Mouse (Mus musculus) forelimb bud, embryonic 11.5 days (tissue): Measurements from ENCODE around the gene Sh3d21.
"Not testable (repeated sequence)": the region's sequence is repeated elsewhere in the genome, so short reads cannot be mapped to it uniquely, and the experiment has no call there.

Experiments
- DNase-seq: peaks from one replicate; pipeline ENCODE4 v3.0.0-alpha.2; 2012; ENCODE audit warnings: low read depth, low spot score

Gene Sh3d21

GRCm38 (mm10) chr4:126168851-126169250, 5.6 kb upstream of the Sh3d21 start:
- no peak for DNase-seq

- DNase-seq: no peak
Measured at GRCm38 (mm10) chr4:126166084-126166483, 2.8 kb upstream of the Sh3d21 start.

GRCm38 (mm10) chr4:126165092-126165491, 1.8 kb upstream of the Sh3d21 start:
- not testable (repeated sequence) for DNase-seq

- no peak for DNase-seq
Measured at GRCm38 (mm10) chr4:126163685-126164084, 394 bp upstream of the Sh3d21 start.

DNA sequence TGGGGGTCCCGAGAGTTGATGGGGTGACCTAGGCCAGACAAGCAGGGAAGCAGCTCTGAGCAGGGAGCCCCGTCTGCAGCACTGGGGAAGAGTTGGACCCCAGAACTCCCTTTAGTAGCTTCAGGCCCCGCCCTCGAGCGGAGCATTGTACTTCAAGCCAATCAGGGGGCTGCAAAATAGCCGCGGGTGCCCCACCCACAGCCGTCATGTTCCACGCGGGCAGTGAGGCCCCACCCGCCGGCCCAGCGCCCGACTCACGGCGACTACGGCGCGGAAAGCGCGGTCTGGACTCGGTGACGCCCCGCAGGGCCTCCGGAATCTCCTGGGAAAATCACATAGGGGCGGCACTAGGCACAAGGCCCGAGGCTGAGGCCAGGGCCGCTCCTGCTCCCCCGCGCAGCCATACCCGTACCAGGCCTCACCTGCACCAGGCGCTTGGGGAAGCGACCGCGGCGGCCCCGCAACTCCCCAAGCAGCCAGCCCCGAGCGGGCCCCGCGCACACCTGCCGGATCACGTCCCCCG, 686 bp downstream of the Sh3d21 start:
- peak; percentile 75 for DNase-seq

- DNase-seq: no peak
Measured at GRCm38 (mm10) chr4:126161986-126162385, 1.3 kb downstream of the Sh3d21 start.

- no peak for DNase-seq
Measured at GRCm38 (mm10) chr4:126161456-126161855, 1.8 kb downstream of the Sh3d21 start.

GRCm38 (mm10) chr4:126160981-126161380, 2.3 kb downstream of the Sh3d21 start:
- no peak for DNase-seq

GRCm38 (mm10) chr4:126159455-126159854, 3.8 kb downstream of the Sh3d21 start:
- no peak for DNase-seq

DNA sequence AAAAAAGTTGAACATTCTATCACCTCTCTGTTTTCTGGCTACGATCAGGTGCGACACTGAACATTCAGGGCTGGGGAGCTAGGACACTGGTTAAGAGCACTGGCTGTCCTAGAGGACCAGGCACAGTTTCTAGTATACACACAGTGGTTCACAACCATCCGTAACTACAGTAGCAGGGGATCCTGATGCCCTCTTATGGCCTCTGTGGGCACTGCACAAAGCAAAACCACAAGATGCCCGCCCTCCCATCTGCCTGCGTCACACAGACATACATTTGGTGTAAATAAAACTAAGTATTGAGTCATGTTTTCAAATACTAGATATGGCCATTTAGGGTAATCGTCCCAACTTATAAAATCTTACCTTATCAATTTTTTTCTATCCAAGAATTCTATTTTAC, 5.7 kb downstream of the Sh3d21 start:
- DNase-seq: no peak

- DNase-seq: no peak
Measured at GRCm38 (mm10) chr4:126156617-126157016, 6.7 kb downstream of the Sh3d21 start.

GRCm38 (mm10) chr4:126155869-126156268, 7.4 kb downstream of the Sh3d21 start:
- no peak for DNase-seq

- no peak for DNase-seq
Measured at GRCm38 (mm10) chr4:126155183-126155582, 8.1 kb downstream of the Sh3d21 start.

GRCm38 (mm10) chr4:126152864-126153263, 10.4 kb downstream of the Sh3d21 start:
- DNase-seq: no peak

DNA sequence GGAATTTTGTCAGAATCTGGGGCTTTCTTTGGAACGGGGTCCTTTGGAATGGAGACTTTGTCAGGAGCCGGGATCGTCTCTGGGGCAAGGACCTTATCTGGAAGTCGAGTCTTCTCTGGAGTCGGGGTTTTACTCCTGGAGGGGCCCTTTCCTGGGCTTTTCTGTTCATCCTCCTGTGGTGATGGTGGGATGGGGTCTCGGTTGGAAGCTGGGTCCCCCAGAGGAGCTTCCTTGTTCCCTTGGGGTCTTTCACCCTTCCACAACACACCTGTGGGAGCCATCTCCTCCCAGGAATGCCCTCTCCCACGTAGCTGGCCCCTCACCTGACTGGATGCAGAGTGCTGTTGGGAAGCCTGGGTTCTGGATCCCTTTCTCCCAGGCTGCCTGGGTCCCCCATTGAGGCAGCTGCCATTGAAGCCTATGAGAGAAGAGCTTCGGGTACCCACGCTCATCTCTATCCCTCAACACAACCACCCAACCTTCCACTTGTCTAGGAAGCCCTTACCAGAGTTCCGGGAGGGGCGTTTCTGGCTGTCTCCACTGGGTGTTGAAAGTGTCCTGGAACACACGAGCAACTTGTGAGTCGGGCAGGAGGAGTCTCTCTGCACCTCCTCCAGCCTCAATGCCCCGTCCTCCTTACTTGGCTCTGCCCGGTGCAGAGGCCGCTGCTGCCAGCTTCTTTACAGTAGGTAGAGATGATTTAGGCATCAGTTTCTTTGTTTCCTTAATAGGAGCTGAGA, 11.4 kb downstream of the Sh3d21 start:
- DNase-seq: no peak

- no peak for DNase-seq
Measured at GRCm38 (mm10) chr4:126150949-126151320, 12.4 kb downstream of the Sh3d21 start.

GRCm38 (mm10) chr4:126150297-126150948, 12.9 kb downstream of the Sh3d21 start:
- peak; percentile 99 for DNase-seq

GRCm38 (mm10) chr4:126149798-126150197, 13.5 kb downstream of the Sh3d21 start:
- peak; percentile 55 for DNase-seq

- no peak for DNase-seq
Measured at GRCm38 (mm10) chr4:126149041-126149676, 14.1 kb downstream of the Sh3d21 start.

DNA sequence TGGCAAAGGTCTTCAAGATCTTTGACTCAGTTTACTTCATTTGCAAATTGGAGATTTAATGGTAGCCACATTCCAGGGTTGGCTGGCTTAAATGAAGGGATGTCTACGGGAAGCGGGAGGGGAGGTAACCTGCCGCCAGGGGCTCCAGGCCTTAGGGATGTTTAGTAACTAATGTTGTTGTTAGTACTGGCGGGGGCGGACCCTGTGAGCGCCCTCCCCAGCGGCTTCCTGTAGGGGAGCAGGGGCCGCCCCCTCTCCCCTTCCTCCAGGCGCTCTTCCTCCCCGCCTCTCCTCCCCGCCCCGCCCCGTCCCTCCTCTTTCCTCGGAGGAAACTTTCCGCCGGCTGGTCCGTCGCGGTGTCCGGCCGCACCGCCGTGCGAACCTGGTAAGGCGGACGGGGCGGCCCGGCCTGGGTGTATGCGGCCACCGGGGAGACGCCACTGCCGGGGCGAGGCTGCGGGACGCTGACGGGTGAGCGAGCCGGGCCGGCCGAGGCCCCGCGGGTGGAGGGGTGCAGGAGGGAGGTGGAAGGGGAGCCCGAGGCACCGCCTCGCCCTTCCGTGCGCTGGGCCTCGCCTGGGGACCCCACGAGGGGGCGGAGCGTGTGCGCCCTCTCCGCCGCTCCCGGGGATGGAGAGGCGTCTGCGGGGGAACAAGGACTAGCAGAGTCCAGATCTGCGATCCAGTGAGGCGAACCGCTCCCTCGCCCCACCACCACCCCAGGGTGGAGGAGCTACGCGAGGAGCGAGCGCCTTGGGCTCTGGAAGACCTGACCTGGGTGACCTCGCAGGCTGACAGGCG, 14.9 kb downstream of the Sh3d21 start:
- DNase-seq: peak; percentile 36

DNA sequence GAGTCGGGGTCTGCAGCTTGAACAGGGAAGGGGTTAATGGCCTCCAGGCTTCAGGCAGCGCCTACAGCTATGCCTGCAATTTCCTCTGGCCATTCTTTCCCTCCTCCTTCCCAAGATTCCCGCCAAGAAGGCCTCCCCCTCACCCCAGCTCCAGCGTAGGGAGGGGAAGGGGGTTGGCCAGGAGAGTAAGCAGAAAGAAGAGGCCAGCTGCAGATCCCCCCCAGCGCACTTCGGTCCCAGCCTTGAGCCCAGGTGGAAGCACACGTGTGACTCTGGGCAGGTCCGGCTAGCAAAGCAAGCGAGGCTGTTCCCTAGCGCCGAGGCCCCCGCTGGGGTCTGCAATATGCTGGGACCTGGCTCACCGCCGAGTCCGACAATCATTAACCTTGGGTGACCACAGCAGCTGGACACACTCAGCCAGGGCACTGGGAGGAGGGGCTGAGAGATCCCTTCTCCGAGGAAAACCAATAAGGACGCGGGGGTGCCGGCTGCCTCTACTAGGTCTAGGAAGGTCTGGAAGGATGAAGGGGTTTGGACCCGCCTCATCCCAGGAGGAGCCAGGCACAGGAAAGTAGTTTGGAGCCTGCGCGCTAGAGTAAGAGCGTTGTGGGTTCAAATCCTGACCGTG, 15.6 kb downstream of the Sh3d21 start, which contains the start of gene Eva1b:
Gene Eva1b (plus strand): TSS at position 212 of the 628 bp plus-strand sequence.
- DNase-seq: peak; percentile 92
